Mouse (Mus musculus) adrenal gland, postnatal 4 days (tissue): ENCODE measurements around the gene 4930469K13Rik. TPM values are rescaled to one million over a fixed set of nuclear protein-coding genes. Genes with fewer than 3 reads are reported as not detected.
"Not testable (repeated sequence)": the region's sequence is repeated elsewhere in the genome, so short reads cannot be mapped to it uniquely, and the experiment has no call there.

Experiments used
- DNase-seq, 2 experiments: peaks; one replicate each; pipeline ENCODE4 v3.0.0; 2021 to 2022; ENCODE audit warnings: low spot score in 2 of 2, mixed read lengths in 2 of 2
- long read RNA-seq, 2 experiments: library from polyadenylated mRNA; stranded (forward); transcript quantifications; one replicate each; pipeline ENCODE4 v2.0.0; 2021
- total RNA-seq, 2 experiments: library from RNA; stranded (reverse); gene quantifications; 2 replicates each; pipeline ENCODE4 v1.2.3; 2021

4930469K13Rik gene
- not detected for total RNA-seq
- long read RNA-seq, experiment 1, partial matches to known transcripts: 0 of 1 reads
- long read RNA-seq, experiment 1, other reads (novel, unspliced or antisense): 1 of 1 reads
- long read RNA-seq, experiment 2: 0 reads

- no peak for DNase-seq
These were observed at the start of gene 4930469K13Rik for GRCm38 (mm10) chr11:34098422-34098821. TSS of gene 4930469K13Rik (minus strand) at chr11:34098554.

GRCm38 (mm10) chr11:34146934-34147333, 48.6 kb upstream of the 4930469K13Rik start:
- DNase-seq: no peak

- no peak for DNase-seq
These were observed 46.1 kb upstream of the 4930469K13Rik start for GRCm38 (mm10) chr11:34144421-34144820.

GRCm38 (mm10) chr11:34143984-34144383, 45.6 kb upstream of the 4930469K13Rik start:
- no peak for DNase-seq

GRCm38 (mm10) chr11:34139296-34139695, 40.9 kb upstream of the 4930469K13Rik start:
- DNase-seq: no peak

- DNase-seq: no peak
These were observed 30.1 kb upstream of the 4930469K13Rik start for GRCm38 (mm10) chr11:34128412-34128811.

GRCm38 (mm10) chr11:34125727-34126126, 27.4 kb upstream of the 4930469K13Rik start:
- not testable (repeated sequence) for DNase-seq

GRCm38 (mm10) chr11:34124852-34125251, 26.5 kb upstream of the 4930469K13Rik start:
- DNase-seq: no peak

GRCm38 (mm10) chr11:34123147-34123546, 24.8 kb upstream of the 4930469K13Rik start:
- DNase-seq: no peak

- DNase-seq: no peak
These were observed 20.0 kb upstream of the 4930469K13Rik start for GRCm38 (mm10) chr11:34118319-34118718.

- no peak for DNase-seq
These were observed 19.2 kb upstream of the 4930469K13Rik start for GRCm38 (mm10) chr11:34117581-34117980.

- DNase-seq: no peak
These were observed 18.3 kb upstream of the 4930469K13Rik start for GRCm38 (mm10) chr11:34116572-34117135.

GRCm38 (mm10) chr11:34113760-34114159, 15.4 kb upstream of the 4930469K13Rik start:
- DNase-seq: no peak

GRCm38 (mm10) chr11:34112781-34113380, 14.5 kb upstream of the 4930469K13Rik start:
- DNase-seq: no peak

GRCm38 (mm10) chr11:34111940-34112339, 13.6 kb upstream of the 4930469K13Rik start:
- no peak for DNase-seq

GRCm38 (mm10) chr11:34109260-34109659, 10.9 kb upstream of the 4930469K13Rik start:
- DNase-seq: no peak

- DNase-seq: no peak
These were observed 6.6 kb upstream of the 4930469K13Rik start for GRCm38 (mm10) chr11:34104919-34105318.

- DNase-seq: no peak
These were observed 3.5 kb upstream of the 4930469K13Rik start for GRCm38 (mm10) chr11:34101827-34102226.

GRCm38 (mm10) chr11:34087064-34087463, 11.3 kb downstream of the 4930469K13Rik start:
- DNase-seq: no peak

GRCm38 (mm10) chr11:34086164-34086751, 12.1 kb downstream of the 4930469K13Rik start:
- DNase-seq: no peak

- no peak for DNase-seq
These were observed 13.7 kb downstream of the 4930469K13Rik start for GRCm38 (mm10) chr11:34084639-34085038.

- no peak for DNase-seq
These were observed 14.6 kb downstream of the 4930469K13Rik start for GRCm38 (mm10) chr11:34083795-34084194.
